Mouse (Mus musculus) urinary bladder, postnatal 4 days (tissue): ENCODE measurements around the gene Olfr654.

Experiments used
- DNase-seq, 2 experiments: peaks; one replicate each; pipeline ENCODE4 v3.0.0; 2021 to 2022; ENCODE audit warnings: low spot score in 2 of 2

The Olfr654 gene

DNA sequence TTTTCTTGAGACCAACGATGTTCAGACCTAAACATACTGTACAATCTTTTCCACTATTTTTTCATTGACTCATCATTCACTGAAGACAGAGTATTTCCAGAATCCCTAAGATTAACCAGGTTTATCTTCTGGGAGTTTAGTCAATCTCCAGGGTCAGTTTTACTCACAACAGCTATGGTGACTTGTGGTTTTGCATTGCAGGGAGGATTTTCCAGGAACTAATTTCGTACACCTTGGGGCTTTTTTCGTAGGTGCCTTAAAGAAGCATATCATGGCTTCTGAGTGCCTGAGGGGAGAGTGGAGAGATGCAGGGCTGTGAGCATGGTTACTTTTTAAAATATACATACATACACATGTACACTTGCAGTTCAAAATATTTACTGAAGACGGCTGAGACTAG, at the start of gene Olfr654:
TSS of gene Olfr654 (plus strand) at position 301 of the 400 bp plus-strand sequence.
- no peak for DNase-seq

DNA sequence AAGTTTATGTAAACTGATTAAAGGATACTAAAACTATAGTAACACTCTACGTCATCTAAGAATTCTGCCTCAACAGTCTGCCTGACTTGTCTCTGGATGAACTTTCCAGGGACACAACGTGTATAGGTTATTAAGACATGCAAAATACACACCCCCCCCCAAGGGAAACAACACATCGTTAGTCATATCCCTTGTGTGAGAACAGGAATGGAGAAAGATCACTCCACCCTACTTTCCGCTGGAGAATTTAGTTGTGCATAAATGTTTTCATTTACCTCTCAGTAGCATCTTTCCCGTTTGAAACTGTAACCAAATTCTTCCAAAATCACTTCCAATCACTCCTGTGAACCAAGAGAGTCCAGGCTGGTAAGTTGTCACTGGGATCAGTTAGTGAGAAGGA, 37.0 kb upstream of the Olfr654 start, which contains the start of gene Olfr651:
TSS of gene Olfr651 (plus strand) at position 301 of the 400 bp plus-strand sequence.
- DNase-seq: no peak

DNA sequence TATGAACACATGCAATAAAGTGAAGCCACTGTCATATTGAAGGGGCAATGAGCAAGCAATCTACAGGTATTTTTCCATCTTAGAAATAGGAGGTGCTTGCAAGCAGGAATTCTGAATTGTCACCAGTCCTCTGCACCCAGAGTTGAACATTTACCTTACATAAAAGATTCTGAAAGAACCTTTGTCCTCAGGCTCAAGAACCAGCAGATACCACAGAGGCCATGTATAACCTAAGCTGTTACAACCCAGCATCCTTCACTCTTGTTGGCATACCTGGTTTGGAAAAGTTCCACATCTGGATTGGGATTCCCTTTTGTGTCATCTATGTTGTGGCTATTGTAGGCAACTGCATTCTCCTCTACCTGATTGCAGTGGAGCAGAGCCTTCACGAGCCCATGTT, 34.1 kb upstream of the Olfr654 start:
- no peak for DNase-seq

DNA sequence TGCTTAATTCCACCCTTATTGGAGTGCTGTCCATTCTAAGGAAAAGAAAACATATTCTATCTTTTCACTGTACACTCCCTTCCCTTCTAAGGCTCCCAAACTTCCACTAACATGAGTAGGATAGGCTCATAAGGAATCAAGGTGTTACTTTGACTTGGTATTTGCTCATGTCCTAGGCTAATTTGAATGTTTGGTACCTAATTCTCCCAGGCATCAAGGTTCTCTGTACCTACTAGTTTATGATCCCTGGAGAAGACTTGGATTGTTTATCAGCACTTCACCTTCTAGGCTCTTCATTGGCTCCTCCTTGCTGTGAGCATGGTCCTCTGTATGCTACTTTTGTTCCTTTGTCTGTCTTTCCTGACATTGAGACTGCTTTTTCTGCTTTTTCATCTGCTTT, 26.2 kb upstream of the Olfr654 start, which contains the start of gene Olfr652:
TSS of gene Olfr652 (plus strand) at position 301 of the 400 bp plus-strand sequence.
- DNase-seq: no peak

DNA sequence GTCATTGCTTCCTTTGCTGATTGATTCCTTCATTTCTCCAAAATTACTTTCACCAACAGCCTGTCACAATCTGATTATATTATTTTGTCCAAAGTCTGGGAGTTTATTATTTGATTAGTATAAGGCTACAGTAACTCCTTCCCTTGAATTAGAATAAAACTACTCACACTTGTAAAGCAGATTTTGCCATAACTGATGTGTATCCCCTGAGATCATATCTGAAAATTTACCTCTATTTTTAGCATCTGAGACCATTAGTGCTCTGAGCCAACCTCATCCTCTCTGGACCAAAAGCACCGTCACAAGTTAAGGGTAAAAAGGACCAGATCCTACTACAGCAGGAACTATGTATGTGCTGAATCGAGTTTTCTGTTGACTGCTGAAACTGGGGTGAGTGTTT, 9.8 kb upstream of the Olfr654 start, which contains the start of gene Olfr653:
TSS of gene Olfr653 (plus strand) at position 301 of the 400 bp plus-strand sequence.
- no peak for DNase-seq

DNA sequence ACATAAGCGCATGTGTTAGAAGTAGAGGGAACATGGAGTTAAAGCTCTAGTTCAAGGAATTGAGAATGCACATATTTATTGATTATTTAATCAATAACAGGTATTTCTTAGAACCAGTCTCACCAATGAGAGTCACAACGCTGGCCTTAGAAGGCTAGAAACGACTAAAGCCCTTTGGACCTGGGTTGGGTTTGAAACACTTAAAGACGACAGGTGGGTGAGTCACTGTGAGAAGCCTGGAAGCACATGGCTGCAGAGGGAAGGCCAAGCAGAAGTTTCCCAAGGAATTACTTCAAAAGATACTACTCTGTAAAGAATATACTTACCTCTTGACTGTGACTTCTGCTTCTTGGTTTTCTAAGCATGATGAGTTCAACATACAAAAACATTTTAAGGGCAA, 6.0 kb upstream of the Olfr654 start:
- no peak for DNase-seq

DNA sequence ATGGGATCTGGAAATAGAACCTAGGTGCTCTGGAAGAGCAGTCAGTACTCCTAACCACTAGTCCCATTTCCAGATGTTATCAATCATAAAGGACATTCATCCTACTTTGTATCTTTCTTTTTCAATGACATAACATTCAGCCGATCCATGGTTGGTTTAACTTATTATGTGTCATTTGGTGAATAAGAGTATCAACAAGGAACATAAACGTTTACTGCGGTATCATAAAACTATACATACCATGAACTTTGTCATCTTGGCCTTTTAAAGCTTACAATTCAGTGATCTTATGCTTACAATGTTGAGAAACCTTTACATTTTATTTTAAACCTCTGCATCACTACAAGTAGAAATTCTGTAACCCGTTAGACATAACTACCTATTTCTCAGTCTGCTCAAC, 5.4 kb upstream of the Olfr654 start:
- no peak for DNase-seq

DNA sequence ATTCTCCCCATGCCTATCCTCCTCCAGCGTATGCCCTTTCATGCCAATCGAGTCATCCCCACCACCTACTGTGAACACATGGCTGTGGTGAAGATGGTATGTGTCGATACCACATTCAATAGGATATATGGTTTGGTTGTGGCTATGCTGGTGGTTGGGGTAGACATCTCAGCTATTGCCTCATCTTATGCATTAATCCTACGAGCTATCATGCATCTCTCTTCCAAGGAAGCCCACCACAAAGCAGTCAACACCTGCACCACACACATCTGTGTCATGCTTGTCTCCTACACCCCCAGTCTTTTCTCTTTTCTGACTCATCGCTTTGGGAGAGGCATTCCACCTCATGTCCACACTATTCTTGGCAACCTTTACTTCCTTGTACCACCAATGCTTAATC, 1.4 kb downstream of the Olfr654 start:
- no peak for DNase-seq

DNA sequence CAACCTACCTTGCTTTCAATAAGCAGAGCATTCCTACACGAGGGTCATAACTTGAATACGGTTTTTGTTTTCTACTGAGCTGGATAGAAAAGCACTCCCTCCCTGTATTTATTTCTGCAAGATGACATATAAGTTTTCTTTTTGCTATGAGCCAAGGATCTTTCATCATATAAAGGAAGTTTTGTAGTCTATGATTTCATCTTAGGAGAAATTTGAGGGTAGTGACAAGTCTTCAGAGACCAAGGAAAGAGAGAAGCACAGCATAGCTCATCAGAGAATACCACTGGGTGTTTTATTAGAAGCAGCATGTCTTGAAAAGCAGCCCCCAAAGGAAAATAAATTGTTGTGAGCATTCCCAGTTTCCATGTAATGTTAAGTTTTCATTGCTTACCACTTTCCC, 14.9 kb downstream of the Olfr654 start, which contains the start of gene Olfr655:
TSS of gene Olfr655 (minus strand) at position 101 of the 400 bp plus-strand sequence.
- no peak for DNase-seq

DNA sequence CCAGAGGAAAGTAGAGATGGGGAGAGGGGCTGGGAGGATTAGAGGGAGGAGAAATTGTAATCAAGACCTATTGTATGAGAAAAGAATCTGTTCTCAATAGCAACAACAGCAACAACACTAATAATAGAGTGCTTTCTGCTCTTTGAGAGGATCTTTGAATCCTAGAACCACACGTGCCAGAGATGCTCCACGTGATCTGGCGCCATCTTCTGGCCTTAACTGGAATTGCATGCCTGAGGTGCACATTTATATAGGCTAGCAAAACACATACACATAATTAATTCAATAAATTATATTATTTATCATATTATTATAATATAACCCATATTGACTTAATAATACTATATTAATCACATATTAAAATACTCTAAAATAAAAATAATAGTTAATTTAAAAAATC, 16.3 kb downstream of the Olfr654 start:
- DNase-seq: no peak

DNA sequence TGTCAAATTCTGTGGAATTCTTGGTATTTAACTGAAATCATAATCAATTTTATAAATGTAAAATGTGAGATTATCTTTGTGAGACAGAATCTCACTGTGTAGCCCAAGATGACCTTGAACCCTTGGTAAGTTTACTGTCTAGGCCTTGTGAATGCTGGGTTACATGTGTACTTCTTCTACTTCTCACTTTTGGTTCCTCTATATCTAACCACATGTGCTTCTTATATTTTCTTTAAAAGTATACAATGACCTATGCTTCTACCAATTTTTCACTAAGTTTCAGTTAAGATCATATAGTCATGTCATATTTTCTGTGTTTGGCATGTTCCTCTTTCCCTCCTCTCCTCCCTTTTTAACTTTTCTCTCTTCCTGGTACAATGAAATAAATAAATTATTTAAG, 17.9 kb downstream of the Olfr654 start:
- DNase-seq: no peak

DNA sequence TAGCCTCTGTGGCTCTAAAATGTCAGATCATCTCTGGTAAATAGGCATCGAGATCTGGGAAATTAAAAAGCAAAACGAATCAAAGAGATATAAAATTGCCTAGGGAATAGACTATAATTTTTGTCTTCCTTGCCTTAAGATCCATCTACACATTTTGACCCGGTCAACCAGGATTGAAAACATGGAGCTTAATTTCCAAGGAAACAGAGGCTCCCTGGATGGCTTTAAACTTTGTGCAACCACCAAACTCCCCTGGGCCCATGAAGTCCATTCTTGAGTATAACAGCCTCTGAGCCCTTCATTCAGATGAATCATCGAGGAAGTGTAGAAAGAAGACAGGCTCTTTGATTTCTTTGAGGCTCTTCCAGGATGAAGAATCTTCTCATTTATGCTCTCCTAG, 26.8 kb downstream of the Olfr654 start, which contains the start of gene Olfr656:
TSS of gene Olfr656 (plus strand) at position 301 of the 400 bp plus-strand sequence.
- DNase-seq: no peak

DNA sequence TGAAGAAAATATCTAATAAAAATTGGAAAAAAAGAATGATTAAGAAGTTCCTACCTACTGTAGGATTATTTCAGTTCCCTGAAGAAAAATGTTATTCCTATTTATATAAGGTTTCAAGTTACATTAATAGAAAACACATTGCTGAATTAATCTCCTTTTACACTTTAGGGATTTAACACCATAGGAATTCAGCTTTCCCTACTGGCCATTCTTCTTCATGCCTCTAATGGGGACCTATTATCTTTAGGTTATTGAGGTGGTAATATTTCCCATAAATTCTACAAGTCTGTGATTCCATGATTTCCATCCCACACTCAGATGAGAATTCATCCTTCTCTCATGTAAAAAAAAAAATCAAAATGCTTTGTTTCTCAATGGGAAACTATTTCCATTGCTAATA, 37.7 kb downstream of the Olfr654 start, which contains the start of gene Olfr657:
TSS of gene Olfr657 (plus strand) at position 301 of the 400 bp plus-strand sequence.
- DNase-seq: no peak
